Mouse (Mus musculus) 416B (cell line): ENCODE measurements at regions not wholly inside any gene's neighbourhood (a gene's known extent, or its start where the extent isn't known, plus 50 kb on each side); places are given as distances from the start of the nearest gene placed in this dataset.
A peak's percentile ranks its signal among the peaks of the same experiment; 100 is the strongest.
"Not testable (repeated sequence)": the region's sequence is repeated elsewhere in the genome, so short reads cannot be mapped to it uniquely, and the experiment has no call there.

Experiments
- DNase-seq: peaks from one replicate; pipeline ENCODE4 v3.0.0; 2011; ENCODE audit warnings: low read depth

- no peak for DNase-seq
These were observed 159.6 kb downstream of the Adgrd1 start for GRCm38 (mm10) chr5:129256136-129256535.

- DNase-seq: no peak
These were observed 160.7 kb downstream of the Adgrd1 start for GRCm38 (mm10) chr5:129257206-129257605.

GRCm38 (mm10) chr5:129260689-129261088, 164.1 kb downstream of the Adgrd1 start:
- no peak for DNase-seq

GRCm38 (mm10) chr5:129263118-129263517, 166.6 kb downstream of the Adgrd1 start:
- DNase-seq: no peak

- no peak for DNase-seq
These were observed 167.8 kb downstream of the Adgrd1 start for GRCm38 (mm10) chr5:129264363-129264762.

GRCm38 (mm10) chr5:129268456-129268855, 171.9 kb downstream of the Adgrd1 start:
- no peak for DNase-seq

- no peak for DNase-seq
These were observed 173.5 kb downstream of the Adgrd1 start for GRCm38 (mm10) chr5:129270051-129270472.

GRCm38 (mm10) chr5:129281406-129281805, 184.9 kb downstream of the Adgrd1 start:
- no peak for DNase-seq

GRCm38 (mm10) chr5:129282133-129282532, 185.6 kb downstream of the Adgrd1 start:
- DNase-seq: no peak

- DNase-seq: no peak
These were observed 186.3 kb downstream of the Adgrd1 start for GRCm38 (mm10) chr5:129282826-129283225.

- DNase-seq: peak; percentile 13
These were observed 190.9 kb downstream of the Adgrd1 start for GRCm38 (mm10) chr5:129287481-129287880.

GRCm38 (mm10) chr5:129292821-129293220, 196.3 kb downstream of the Adgrd1 start:
- not testable (repeated sequence) for DNase-seq

- DNase-seq: not testable (repeated sequence)
These were observed 198.5 kb downstream of the Adgrd1 start for GRCm38 (mm10) chr5:129294861-129295542.

GRCm38 (mm10) chr5:129297657-129298349, 201.3 kb downstream of the Adgrd1 start:
- DNase-seq: no peak

GRCm38 (mm10) chr5:129298646-129299455, 202.2 kb upstream of the Sfswap start:
- no peak for DNase-seq

- no peak for DNase-seq
These were observed 201.6 kb upstream of the Sfswap start for GRCm38 (mm10) chr5:129299456-129299765.

- no peak for DNase-seq
These were observed 200.6 kb upstream of the Sfswap start for GRCm38 (mm10) chr5:129300423-129300822.

- DNase-seq: no peak
These were observed 185.4 kb upstream of the Sfswap start for GRCm38 (mm10) chr5:129315626-129316025.

GRCm38 (mm10) chr5:129331094-129331523, 169.9 kb upstream of the Sfswap start:
- DNase-seq: peak; percentile 3

- DNase-seq: peak; percentile 12
These were observed 169.0 kb upstream of the Sfswap start for GRCm38 (mm10) chr5:129332014-129332413.

GRCm38 (mm10) chr5:129338511-129338910, 162.5 kb upstream of the Sfswap start:
- no peak for DNase-seq

- DNase-seq: no peak
These were observed 157.0 kb upstream of the Sfswap start for GRCm38 (mm10) chr5:129344038-129344437.

- no peak for DNase-seq
These were observed 151.0 kb upstream of the Sfswap start for GRCm38 (mm10) chr5:129350024-129350423.
